Mouse (Mus musculus): ENCODE results near the gene Gngt1.

DNA sequence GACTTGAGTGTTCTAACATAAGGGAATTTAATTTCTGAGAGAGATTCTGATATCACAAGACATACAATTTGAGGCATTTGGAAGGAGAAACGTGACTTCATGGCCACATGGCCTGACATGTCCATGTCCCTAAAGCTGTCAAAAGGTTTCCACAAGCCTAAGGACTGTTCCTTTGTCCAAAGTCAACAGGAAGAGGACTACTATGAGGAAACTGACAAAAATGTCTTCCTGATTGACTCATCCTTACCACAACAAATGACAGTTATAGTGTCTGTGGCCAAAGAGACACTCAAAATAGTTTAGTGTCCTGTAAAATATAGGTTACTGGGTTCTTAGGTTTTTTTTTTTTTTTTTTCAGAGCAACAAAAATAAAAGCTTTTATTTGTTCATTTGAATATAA is 19.9 kb upstream of the Gngt1 start:
- TF ChIP-seq USF1 (IDR thresholded peaks at IDR 0.05; ENCODE audit: low read depth) (no peak), MYOD1 (IDR thresholded peaks at IDR 0.05; ENCODE audit: control insufficient read depth, insufficient read length, low read depth) (no peak), CTCF (IDR thresholded peaks at IDR 0.05; ENCODE audit: control insufficient read depth, insufficient read depth, insufficient read length) (no peak), MAX (IDR thresholded peaks at IDR 0.05) (peak; percentile 42), CEBPB (IDR thresholded peaks at IDR 0.05; ENCODE audit: low read depth) (no peak), MYOG (IDR thresholded peaks at IDR 0.05; ENCODE audit: control insufficient read depth, extremely low read depth, insufficient read length) (no peak)

Measured in C2C12 (cell line).